Mouse (Mus musculus) T-helper 17 cell (primary cell): ENCODE results near the gene Gpr55.

Source experiments
- in situ Hi-C, 2 experiments: fragments of 300-600 bp; cut with MboI, MseI; formaldehyde crosslinking; loops; 1 replicate in 1 of 2; 2 replicates in 1 of 2; pipeline ENCODE4 v1.15.1; 2025; ENCODE audit warnings: high pct_unique_total_duplicates in 2 of 2

The Gpr55 gene

GRCm38 (mm10) chr1:85921725-85922124 lies 39.1 kb downstream of the Gpr55 start:
- in situ Hi-C loops, result loop anchor here (5.0 kb wide), 2 partner anchors 54 to 64 kb away; no protein-coding TSS in a partner anchor

- in situ Hi-C loops, result loop anchor here (5.0 kb wide), 2 partner anchors 52 to 62 kb away; no protein-coding TSS in a partner anchor
Observed at GRCm38 (mm10) chr1:85919621-85920020, 41.2 kb downstream of the Gpr55 start.

- in situ Hi-C loops, result no loop called here
Observed at GRCm38 (mm10) chr1:85916830-85917450, 43.9 kb downstream of the Gpr55 start.

- in situ Hi-C loops, result no loop called here
Observed at GRCm38 (mm10) chr1:85915890-85916289, 44.9 kb downstream of the Gpr55 start.

GRCm38 (mm10) chr1:85913078-85913755 lies 47.6 kb downstream of the Gpr55 start:
- in situ Hi-C loops, result no loop called here

- in situ Hi-C loops, result no loop called here
Observed at GRCm38 (mm10) chr1:85908754-85909590, 51.8 kb downstream of the Gpr55 start.

- in situ Hi-C loops, result no loop called here
Observed at GRCm38 (mm10) chr1:85906892-85907291, 53.9 kb downstream of the Gpr55 start.

- in situ Hi-C loops, result no loop called here
Observed at GRCm38 (mm10) chr1:85902108-85902561, 58.7 kb downstream of the Gpr55 start.

- in situ Hi-C loops, result no loop called here
Observed at GRCm38 (mm10) chr1:85901516-85902107, 59.2 kb downstream of the Gpr55 start.

- in situ Hi-C loops, result no loop called here
Observed at GRCm38 (mm10) chr1:85900521-85901333, 60.1 kb downstream of the Gpr55 start.

- in situ Hi-C loops, result no loop called here
Observed at GRCm38 (mm10) chr1:85899388-85899761, 61.4 kb downstream of the Gpr55 start.

GRCm38 (mm10) chr1:85898761-85899387 lies 61.9 kb downstream of the Gpr55 start:
- in situ Hi-C loops, result no loop called here

GRCm38 (mm10) chr1:85897901-85898760 lies 62.7 kb downstream of the Gpr55 start:
- in situ Hi-C loops, result no loop called here

GRCm38 (mm10) chr1:85896781-85897700 lies 63.8 kb downstream of the Gpr55 start:
- in situ Hi-C loops, result no loop called here

- in situ Hi-C loops, result no loop called here
Observed at GRCm38 (mm10) chr1:85896110-85896509, 64.7 kb downstream of the Gpr55 start.

- in situ Hi-C loops, result no loop called here
Observed at GRCm38 (mm10) chr1:85895391-85895837, 65.4 kb downstream of the Gpr55 start.

GRCm38 (mm10) chr1:85894748-85895360 lies 66.0 kb downstream of the Gpr55 start:
- in situ Hi-C loops, result loop anchor here in 1 of 2 experiments (5.0 kb wide), 1 partner anchor 43 kb away; no protein-coding TSS in a partner anchor
